Comparison of ENCODE assay signal across 8 mouse cellular contexts in genomic region chr5:17776571-17776970, GRCm38 (mm10).
DNase-seq lines count a peak whose midpoint lies in the region; ATAC-seq and TF ChIP-seq lines count a peak whose summit lies in the region.

No protein-coding gene starts in this region.

- no peak overlapping the region for H3K9ac ChIP-seq in heart, adult 2 months (ENCODE audit: low read depth, low read length)
- no peak overlapping the region for H3K9ac ChIP-seq in heart, embryonic 12.5 days

- no peaks in the 10 kb centered on the region; the same call in 1 of the 2 replicates for H3K9me3 ChIP-seq in heart, embryonic 12.5 days (replicated peaks)

- H3K27ac ChIP-seq in heart, adult 2 months: no peak overlapping the region
- H3K27ac ChIP-seq in heart, embryonic 12.5 days (ENCODE audit: poor library complexity, severe bottlenecking): no peak overlapping the region

- no peak for TF ChIP-seq POLR2A in heart, adult 2 months (IDR thresholded peaks at IDR 0.05; ENCODE audit: insufficient read depth, low read depth, low read length)

- no peak overlapping the region for H3K4me3 ChIP-seq in heart, adult 2 months
- H3K4me3 ChIP-seq in heart, embryonic 12.5 days: no peak overlapping the region

- ATAC-seq in heart, embryonic 12.5 days (ENCODE audit: insufficient number of reproducible peaks, low FRiP score): no peak
- ATAC-seq in granulocyte monocyte progenitor cell, adult 5-6 weeks (replicated peaks; ENCODE audit: poor library complexity, severe bottlenecking): peak; percentile 42; the same call in 1 of the 2 replicates
- ATAC-seq in neutrophil, adult 5-6 weeks (ENCODE audit: extremely low read depth, insufficient number of reproducible peaks, low FRiP score, poor library complexity, severe bottlenecking): 0 out of 2 replicates have a peak, but pooled peaks have one; percentile 41
- no peak for ATAC-seq in inflammation-experienced regulatory T-cells, adult 6 months

- intact Hi-C loops in heart, adult 2 months (cut with DNase I): no loop called here

- no peaks in the 10 kb centered on the region for H3K79me2 ChIP-seq in heart, adult 2 months (replicated peaks; ENCODE audit: control insufficient read depth, insufficient read depth, low read length)

- no peak for TF ChIP-seq EP300 in heart, adult 2 months (IDR thresholded peaks at IDR 0.05; ENCODE audit: insufficient read depth, low read depth, low read length)

- no peak overlapping the region for H3K4me2 ChIP-seq in heart, embryonic 12.5 days

- peak; percentile 4 to 28 for DNase-seq in heart, adult 2 months
- peak; percentile 40 for DNase-seq in right cerebral cortex, adult 18-20 months
- DNase-seq in right cerebral cortex, postnatal 36 days (ENCODE audit: low spot score in 2 of 2): no peak
- DNase-seq in adrenal gland, postnatal 36 days: peak; percentile 7 to 33

- 90% methylated on average over 6 of the region's 6 CpGs for WGBS in heart, adult 2 months
- WGBS in heart, embryonic 12.5 days: 79% methylated on average over 6 of the region's 6 CpGs

- no peaks in the 10 kb centered on the region for H3K4me1 ChIP-seq in heart, adult 2 months (ENCODE audit: control insufficient read depth, insufficient read depth, low read length)
- no peaks in the 10 kb centered on the region for H3K4me1 ChIP-seq in heart, embryonic 12.5 days (replicated peaks)

- H3K36me3 ChIP-seq in heart, adult 2 months (ENCODE audit: control insufficient read depth, insufficient read depth, low read length): peaks cover 7% of the 10 kb centered on the region
- H3K36me3 ChIP-seq in heart, embryonic 12.5 days: no peaks in the 10 kb centered on the region

- no peaks in the 10 kb centered on the region for H3K27me3 ChIP-seq in heart, adult 2 months (ENCODE audit: control insufficient read depth, insufficient read depth, low read length)
- no peaks in the 10 kb centered on the region for H3K27me3 ChIP-seq in heart, embryonic 12.5 days (replicated peaks)

- TF ChIP-seq CTCF in heart, adult 2 months (IDR thresholded peaks at IDR 0.05): no peak

Comparison
In these comparisons a context has a peak if more than half of its experiments do, and no peak if none do; other contexts are left out.
1. DNase-seq: peak in heart, adult 2 months (2 of 2), right cerebral cortex, adult 18-20 months (single experiment) and adrenal gland, postnatal 36 days (2 of 2); none in right cerebral cortex, postnatal 36 days (0 of 2).
2. ATAC-seq: peak in granulocyte monocyte progenitor cell, adult 5-6 weeks (single experiment) and neutrophil, adult 5-6 weeks (single experiment); none in heart, embryonic 12.5 days (single experiment) and inflammation-experienced regulatory T-cells, adult 6 months (single experiment).